Mouse (Mus musculus) megakaryocyte progenitor cell, adult 5-6 weeks (primary cell): ENCODE measurements around the gene Degs2. TPM values are rescaled to one million over a fixed set of nuclear protein-coding genes. Genes with fewer than 3 reads are reported as not detected.
A peak's percentile ranks its signal among the peaks of the same experiment; 100 is the strongest.

Experiments used
- ATAC-seq: replicated peaks from 2 replicates; pipeline ENCODE4 v1.8.0; 2016; ENCODE audit warnings: mild to moderate bottlenecking, moderate TSS enrichment, inconsistent platforms; ENCODE audit not compliant: poor library complexity
- total RNA-seq, 2 experiments: library from RNA; stranded (forward) in 1 of 2; stranded (reverse) in 1 of 2; fragments of 157-497, 149-512 nt in 1 of 2; fragments of 200-1000 nt in 1 of 2; gene quantifications; 2 replicates each; pipeline versions ENCODE4 v1.2.3 to v1.2.4; 2015 to 2017

Degs2 gene
- total RNA-seq, 2 experiments from 2014 or later = 0.79 to 1.2 TPM

DNA sequence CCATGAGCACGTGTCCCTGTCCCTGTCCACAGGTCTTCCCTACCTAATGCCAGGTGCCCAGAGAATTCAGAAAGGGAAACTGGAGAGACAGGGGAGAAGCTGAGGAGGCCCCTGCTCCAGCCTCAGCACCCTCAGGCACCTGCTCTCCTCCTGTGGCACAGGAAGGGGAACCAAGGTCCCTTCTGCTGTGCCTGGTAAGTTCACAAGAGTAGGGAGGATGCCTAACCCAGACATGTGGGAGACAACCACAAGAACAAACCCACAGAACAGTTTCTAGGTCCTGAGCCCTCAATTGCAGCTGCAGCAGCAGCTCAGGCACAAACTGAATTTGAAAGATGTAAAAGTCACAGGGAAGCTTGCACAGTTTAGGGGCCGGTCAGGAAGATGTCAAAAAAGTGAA lies 894 bp downstream of the Degs2 start:
- ATAC-seq = 0 out of 2 replicates have a peak, but pooled peaks have one; percentile 33

DNA sequence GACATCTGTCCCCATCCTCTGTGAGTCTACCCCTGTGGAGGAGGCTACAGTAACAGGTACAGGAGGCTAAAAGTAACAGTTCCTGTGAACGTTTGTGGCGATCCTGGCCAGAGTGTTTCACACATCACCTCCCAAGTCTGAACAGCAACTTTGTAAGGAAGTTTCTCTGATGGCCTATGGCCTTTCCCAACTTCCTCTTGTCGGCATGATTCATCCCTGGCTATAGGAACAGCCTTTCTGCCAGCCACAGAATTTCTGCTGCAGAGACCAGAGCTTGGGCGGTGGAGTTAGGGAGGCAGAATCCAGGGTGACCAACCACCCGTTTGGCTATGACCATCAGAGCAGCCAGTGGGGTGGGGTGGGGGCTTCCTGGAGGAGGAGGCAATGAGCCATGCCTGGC lies 2.1 kb downstream of the Degs2 start:
- peak; percentile 59 for ATAC-seq

DNA sequence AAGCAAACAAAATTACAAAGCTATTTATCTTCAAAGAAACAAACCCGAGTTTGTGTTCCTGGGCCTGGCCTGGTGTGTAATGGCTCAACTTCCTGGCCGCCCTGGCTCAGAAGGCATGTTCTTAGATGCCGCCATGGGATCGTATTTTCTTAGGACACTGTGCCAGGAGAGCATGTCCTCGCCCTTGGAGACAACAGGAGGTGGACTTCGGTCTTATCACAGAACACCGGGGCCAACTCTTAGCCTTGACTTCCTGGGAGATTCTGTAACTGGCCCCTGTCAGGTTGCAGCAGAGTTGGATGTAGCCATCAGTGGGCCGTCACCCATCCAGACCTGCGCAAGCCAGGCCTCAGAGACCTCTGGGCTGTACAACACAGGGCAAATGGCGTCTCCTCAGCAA lies 2.5 kb downstream of the Degs2 start:
- peak; percentile 9 for ATAC-seq

DNA sequence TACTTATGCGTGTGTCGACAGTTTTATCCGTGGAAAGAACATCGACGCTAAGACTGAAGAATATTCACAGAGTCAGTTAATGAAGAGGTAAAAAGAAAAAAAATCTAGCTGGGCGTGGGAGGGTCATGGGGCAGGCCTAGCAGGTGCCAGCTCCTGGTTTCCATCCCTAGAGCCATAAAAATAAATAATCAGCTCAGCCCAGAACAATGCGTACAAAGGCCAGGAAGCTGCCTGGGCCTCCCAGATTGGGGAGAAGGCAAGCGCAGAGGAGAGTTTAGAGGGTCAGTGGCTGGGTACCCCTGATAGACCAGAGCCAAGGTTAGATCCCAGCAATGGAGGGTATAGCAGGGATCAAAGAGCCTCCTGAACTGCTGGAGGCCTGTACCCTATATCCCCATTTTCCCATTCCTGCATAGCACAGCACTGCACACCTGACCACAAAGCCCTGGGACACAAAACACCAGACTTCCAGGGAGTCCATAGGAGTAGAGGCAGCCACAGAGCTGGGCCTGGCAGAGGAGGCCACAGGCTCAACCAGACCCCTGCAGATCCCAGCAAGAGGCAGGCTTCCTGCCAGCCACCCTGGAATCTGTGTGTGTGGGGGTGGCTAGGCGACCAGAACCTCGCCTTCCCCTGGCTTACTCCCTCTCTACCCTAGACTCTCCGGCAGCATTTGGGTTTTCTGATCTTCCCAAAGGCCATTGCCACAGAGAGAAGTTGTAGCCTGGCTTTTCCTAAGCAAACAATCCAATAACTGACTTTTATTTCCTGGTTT lies 3.2 kb downstream of the Degs2 start:
- no peak for ATAC-seq

DNA sequence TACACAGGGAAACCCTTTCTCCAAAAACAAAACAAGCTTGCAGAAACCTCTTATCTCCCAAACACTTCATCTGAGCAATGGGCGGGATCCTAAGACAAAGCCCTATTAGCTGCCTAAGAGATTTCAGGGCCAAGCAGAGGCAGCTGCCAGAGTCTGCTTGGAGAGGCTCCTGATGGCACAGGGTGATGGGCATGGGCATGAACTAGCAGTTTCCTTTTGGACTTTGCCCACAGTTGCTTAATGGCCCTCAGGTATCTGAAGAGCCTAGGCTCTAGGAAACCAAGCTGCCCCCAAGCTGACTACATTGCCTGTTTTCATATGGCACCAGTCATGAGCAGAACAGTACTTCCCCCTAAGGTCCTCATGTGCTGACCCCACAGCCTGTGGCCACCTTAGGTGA lies 7.9 kb downstream of the Degs2 start:
- no peak for ATAC-seq

DNA sequence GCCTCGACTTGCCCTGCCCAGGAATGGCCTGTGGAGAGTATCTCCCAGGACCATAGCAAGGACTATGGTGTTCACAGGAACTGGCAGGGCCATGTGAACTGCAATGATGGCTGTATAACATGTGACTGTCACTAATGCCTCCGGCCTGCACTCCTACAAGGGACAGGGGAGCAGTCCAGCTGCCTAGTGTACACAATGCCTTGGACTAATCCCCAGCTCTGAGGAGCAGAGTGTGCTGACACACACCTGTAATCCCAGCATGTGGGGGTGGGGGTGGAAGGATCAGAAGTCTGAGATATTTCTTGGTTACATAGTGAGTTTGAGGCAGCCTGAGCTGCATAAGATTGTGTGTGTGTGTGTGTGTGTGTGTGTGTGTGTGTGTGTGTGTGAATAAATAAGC lies 8.5 kb downstream of the Degs2 start:
- ATAC-seq = no peak

DNA sequence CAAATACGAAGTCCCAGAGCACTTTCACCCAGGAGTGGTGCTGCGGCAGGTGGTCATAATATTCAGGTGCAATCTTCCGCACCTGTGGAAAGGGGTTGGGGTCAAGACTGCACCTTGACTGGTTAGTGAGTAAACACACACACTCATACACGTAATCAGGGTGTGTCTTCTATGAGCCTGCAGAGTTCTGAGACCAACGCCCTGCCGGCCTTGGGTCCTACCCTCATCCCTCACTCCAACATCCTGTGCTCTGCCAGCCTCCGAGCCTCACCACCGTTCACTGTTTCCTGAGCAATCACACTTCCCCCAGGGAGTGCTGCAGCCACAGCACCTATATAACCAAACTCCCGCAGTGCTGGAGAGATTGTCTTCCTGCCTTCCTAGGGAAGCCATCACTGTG lies 11.6 kb downstream of the Degs2 start:
- no peak for ATAC-seq

DNA sequence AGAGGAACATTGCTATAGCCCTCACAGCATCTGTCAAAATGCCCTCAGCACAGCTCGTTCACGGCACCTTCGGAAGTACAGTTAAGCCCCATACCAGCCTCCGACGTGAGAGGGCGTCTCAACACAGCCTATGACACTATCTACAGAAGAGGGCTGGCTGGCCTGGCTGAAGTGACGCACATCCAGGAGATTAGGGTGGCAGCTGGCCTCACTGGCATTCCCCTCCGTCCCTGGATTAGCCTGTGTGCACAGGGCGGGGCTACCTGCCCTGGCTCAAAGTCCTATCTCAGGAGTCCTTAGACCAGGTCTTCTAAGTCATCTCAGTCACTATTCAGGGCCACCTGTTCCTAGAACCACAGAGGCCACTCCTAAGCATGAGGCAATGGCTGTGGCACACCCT lies 12.9 kb downstream of the Degs2 start:
- ATAC-seq = no peak

DNA sequence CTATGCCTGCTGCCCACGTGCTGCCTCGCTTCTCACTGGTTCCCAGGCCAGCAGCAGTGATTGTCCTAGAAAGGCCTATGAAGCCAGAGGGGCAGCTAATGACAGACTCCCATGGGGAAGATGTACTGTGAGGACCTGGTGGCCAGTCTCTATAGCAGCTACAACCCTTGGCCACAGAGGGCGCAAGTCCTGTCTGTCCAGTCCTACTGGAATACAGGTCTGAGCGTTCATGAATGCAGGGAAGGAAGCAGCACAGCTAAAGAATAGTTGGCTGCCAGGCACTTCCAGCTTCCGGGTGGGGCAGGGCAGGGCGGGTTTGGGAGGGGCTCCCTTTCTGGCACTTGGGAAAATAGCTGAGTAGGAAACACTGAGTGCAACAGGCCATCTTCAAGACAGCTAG lies 15.2 kb downstream of the Degs2 start:
- ATAC-seq = peak; percentile 40; the same call in 1 of the 2 replicates

DNA sequence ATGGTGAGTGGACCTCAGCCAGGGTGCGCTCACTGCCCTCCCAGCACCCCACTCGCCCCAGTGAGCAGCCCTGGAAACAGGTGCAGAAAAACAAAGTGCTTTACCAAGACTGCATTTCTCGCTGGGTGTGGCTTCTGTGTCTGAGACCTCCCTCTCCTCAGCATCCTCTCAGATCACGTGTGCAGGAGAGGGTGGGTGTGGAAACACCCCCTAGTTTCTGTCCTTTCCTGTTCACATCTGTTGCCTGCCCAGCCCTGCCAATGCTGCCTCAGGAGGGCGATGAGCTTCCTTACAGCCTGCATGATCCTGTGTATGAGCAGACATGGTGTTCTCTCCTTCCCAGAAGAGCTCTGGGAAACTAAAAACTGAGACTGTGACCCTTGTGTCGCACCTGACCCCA lies 15.7 kb downstream of the Degs2 start:
- no peak for ATAC-seq

DNA sequence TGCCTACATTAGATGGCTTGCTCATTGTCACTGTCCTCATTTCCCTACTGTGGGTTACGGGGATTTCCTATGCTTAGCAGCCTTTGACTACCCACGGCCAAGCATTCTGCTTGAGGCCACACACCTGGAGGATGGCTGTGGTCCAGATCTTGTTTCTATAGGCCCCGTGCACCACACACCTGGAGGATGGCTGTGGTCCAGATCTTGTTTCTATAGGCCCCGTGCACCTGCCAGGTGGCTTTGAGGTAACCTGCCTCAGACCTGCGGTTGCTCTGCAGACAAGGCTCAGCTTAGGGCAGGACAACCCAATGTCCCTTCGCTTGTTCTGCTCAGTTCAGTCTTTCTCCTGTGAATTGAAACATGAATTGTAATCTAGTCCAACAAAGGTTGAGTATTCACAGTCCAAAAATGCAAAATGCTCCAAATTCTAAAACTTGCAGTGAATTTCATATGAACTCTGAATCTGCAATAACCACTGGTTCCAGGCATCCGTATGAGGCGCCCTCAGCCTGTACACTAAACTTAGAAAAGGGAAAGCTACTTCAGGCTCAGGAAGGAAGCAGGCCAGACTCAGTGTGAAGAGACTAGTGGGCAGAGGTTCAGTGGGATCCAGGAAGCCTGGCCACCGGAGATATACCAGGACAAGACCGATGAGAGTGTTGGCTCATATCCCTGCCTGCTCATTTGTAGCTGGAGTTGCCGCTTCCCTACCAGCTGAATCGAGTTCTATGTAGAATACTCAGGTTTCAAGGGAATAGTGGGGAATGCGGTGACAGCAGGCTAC lies 19.7 kb downstream of the Degs2 start:
- ATAC-seq = no peak

DNA sequence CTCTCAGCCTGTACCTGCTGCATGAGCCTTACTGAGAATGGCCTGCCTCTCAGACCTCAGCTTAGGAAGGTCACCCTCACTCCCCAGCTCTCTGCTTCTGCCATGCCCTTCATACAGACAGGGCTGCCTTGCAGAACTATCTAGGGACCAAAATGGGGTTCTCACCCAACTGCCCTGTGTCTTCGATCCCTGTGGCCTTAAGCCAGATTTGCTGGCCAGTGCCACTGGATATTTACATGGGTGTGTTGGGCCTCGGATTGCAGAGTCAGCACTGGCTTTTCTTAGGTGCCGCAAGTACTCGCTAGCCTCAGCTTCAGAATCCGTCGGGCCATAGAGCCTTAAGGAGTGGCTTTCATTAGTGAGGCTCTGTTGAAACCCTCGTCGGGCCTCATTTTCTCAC lies 21.3 kb downstream of the Degs2 start:
- no peak for ATAC-seq

DNA sequence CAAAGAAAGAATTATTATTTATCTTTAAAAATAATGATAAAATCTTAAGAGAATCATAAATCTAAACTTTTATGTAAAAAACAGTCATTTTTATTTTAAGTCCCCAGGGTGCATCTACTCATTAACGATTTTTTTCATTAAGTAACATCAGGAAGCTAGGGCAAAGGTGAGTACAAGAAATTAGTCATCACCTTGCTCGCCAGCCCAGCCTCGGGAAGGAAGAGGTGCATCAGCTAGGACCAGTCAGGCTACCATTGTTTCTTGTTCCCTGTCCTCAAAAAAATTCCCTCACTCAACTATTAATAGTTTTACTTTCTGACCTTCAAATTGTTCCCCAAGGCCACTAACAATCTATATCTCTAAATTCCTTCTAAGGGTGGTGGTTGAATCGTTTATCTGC lies 23.7 kb downstream of the Degs2 start:
- ATAC-seq = no peak

DNA sequence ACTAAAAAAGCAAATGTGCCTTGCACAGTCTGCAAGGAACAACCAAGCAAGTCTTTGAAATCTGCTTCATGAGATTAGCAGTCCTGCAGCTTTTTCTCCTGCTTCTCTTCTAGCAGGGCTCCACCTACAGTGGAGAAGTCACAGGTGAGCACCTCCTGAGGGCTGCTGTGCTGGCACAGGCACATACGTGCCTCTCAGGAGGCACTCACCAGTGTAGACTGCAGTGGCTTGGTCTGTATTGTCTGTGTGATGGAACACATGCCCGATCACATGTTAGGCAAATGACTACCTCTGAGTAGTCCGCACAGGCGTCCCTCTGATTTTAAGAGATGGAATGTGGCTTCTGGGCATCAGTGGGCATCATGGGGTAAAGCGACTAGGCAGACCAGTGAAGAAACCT lies 25.0 kb downstream of the Degs2 start:
- ATAC-seq = no peak

DNA sequence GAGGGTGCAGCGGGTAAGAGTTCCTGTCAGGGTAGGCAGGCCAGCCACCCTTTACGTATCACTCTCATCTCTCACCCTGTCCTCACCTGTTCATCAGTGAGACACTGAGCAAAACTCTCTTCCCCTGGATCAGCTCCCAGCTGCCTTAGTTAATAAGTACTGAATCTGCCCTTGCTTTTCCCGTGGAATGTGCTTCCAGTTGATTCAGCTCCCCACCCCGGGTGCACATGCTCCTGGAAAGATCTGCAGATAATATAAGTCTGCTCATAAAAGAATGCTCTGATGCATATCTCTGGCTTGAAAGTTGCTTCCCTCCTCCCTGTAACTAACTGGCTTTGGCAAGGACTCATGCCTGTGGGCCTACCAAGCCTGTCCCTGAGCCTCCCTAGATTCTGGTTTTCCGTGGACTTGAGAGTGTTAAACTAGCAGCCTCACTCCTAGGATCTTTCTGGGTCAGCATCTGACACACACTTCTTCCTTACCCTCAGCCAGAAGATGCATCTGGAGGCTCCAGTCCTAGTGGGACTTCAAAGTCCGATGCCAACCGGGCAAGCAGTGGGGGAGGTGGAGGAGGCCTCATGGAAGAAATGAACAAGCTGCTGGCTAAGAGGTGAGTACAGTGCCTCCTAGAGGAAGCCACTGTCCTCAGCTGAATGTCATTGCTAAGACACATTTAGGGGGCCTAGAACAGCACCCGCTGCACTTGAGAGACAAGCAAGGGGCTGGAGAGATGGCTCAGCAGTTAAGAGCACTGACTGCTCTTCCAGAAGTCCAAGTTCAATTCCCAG lies 26.3 kb downstream of the Degs2 start:
- no peak for ATAC-seq

DNA sequence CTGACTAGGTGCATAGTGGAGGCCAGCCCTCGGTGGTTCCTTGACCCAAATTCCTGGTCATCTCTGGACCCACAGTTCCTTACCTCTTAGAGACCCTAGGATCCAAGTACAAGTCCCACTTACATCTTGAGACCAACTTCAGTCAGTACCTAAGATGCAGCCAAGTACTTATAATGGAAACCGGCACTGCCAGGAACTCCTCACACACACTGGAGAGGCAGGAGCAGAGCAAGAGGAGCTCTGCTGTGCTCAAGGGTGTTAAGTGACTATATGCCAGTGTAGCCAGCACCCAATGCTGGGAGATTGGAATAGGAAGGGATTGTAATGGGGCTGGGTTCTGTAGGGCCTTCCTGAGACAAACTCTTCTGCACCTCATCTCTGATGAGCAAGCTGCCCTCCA lies 27.2 kb downstream of the Degs2 start:
- no peak for ATAC-seq

DNA sequence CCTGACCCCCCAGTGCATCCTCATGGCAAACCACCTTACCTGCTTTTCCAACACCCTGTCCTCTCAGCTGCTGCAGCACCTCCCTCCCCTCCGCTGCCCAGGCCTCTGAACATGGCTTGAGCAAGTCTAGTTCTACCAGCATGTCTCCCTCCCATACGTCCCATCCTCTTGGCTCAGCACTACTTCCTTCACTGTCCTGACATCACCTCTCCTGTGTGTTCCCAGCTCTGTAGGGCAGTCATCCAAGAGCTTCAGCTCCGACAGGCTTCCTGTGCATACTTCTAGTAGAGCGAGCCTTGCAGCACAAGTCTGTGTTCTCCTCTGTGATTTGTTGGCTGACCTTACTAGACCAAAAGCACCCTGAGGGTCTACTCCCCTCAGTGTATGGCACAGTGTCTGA lies 27.6 kb downstream of the Degs2 start:
- no peak for ATAC-seq

DNA sequence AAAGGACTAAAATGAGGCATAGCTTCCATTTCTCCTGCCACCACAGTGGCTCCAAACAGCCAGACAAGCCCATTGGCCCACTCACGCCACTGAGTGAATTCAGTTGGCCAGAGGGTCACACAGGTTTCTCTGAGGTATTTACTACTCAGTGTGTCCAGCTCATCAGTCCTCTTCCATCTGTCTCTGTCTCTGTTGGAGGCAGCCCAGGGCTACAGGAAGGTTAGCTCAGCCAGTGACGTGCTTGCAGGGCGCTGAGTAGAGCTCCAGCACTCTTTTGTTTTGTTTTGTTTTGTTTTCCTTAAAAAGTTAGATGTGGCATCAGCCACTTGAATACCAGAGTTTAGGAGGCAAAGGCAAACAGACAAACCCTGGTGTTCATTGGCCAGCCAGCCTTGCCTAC lies 28.6 kb downstream of the Degs2 start:
- ATAC-seq = no peak

DNA sequence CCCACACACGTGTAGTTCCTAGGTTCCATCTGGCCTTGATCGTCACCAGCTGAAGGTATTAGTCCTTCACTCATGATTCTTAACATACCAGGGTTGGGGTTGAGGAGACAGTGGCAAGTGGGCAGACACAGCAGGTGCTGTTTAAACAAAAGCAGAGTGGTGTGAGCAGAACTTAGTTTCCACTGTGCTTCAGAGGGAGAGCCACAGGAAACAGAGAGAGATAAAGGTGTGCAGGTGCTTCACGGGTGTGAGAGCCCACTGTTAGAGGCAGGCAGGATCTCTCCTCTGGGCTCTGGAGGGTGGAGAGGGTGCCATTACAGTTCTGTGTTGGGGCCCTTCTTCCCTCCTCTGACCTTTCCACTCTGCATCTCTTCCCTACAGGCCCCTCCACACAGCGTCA lies 29.2 kb downstream of the Degs2 start:
- ATAC-seq = no peak

DNA sequence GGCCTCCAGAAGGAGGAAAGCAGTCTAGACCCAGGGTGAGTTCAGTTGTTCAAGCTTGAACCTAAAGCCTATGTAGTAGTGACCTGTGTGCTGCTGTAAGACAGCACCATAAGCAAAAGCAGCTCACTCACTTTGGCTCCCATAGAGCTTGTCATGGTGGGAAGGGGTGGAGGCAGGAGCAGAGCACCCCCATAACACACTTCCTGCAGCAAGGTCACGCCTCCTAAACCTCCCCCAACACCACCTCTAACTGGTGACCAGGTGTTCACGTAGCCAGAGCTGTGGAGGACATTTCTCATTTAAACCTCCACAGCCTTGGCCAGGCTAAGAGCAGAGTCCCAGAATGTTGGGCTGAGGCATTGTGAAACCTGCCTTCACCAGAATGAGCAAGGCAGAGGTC lies 30.6 kb downstream of the Degs2 start:
- no peak for ATAC-seq

DNA sequence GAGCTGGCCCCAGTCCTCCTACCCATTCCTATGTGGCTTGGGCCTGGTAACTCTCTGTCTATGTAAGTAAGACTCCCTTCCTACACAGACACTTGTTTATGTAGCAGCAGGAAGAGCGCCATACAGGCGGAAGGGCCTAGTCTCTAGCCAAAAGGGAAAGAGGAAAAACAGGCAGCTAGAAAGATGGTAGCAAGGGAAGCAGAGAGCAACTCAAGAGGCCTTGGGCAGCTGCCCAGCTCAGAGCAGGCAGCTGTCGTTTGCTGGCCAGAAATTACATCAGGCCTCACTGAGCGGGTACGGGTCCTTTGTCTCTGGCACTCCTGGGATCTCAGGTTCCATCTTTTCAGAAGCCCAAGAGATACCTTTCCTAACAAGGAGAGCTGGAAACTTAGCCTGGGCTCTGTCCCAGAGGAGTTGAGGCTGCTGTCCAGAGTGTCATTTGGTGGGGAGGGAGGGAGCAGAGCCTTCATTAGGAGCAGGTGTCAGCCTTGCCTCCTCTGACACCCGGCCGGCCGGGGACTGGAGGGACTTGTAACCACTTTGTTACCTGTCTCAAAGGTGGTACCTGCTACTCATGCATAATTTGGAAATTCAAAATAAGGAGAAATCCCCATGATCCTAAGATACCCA lies 33.4 kb downstream of the Degs2 start:
- no peak for ATAC-seq
